Mouse (Mus musculus): Measurements from ENCODE around the gene Pask. TPM values are rescaled to one million over a fixed set of nuclear protein-coding genes. Genes with fewer than 3 reads are reported as not detected.

The Pask gene
- 12.0 TPM for polyA plus RNA-seq (2021)

DNA sequence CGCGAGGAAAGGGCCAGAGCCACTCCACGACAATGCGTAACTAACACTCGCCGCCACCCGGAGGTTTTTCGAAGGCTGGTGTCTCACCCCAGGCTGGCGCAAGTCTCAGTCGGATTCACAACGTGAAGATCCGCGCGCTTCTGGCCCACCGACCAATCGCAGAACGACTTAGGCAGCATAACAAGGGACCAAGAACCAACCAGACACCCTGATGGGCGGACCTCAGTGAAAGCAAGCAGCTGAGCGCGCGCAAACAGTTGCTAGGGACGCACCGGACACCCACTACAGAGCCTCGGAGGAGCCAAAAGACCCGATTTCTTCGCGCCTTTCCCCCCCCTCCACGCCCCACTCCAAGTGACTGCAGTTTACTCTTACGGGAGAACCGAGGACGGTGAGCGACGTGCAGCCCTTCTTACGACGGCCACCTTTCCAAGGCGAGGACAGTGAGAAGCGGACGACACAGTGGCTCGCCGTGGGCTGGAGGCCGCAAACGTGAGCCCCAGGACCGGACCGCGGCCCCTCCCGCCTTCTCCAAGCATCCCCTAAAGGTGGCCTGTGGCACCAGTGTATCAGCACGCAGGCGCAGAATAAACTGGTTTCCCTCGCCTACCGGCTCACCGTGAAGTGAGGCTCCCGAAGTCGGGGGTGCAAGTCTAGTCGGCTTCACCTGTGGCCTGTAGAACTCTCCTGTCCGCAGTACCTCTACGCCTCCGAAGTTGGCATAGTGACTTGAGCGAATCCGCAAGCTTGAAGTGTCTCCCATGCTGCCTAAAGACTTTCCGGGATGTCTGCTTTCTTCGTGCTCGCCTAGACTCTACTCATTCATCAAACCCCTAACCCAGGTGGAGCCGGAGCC lies at the start of gene Pask, which contains the start of gene Ppp1r7:
Gene Pask, minus strand, starts transcription at position 835 of the 856 bp plus-strand sequence.
Gene Ppp1r7, plus strand, starts transcription at position 207 of the 856 bp plus-strand sequence.
- DNase-seq (ENCODE audit: low read depth, low spot score) = peak; percentile 80
- ChIA-PET POLR2A (no interaction called here), CTCF (interaction anchor here (0.8 to 2.3 kb wide), 4 partner anchors 9 to 214 kb away, joined by 3 to 11 read pairs (median 4); no protein-coding TSS in a partner anchor)
- TF ChIP-seq CTCF (IDR thresholded peaks at IDR 0.05) = no peak
- peak; percentile 88 for ATAC-seq
- H3K27me3 ChIP-seq = no peaks in the 10 kb centered on the region
- in situ Hi-C loops (cut with MboI; ENCODE audit: low pct_unique_long_range_greater_than_20kb) = no loop called here

DNA sequence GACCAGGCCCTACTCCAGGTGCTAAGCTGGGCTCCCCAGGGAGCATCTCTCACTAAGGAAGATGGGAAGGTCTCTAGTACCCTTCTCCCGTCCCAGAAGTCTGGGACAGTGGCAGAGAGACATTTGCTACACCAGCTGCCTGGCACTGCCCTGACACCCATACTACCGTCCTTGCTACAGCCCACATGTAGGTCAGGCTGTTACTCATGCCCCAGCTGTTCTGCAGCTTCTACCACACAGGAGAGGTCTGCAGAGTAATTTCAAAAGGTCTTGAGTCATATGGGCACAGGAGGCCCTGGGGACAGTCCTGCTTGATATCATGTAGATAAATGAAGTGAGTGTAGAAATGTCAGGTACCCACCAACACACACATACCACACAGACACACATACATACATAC lies 45.6 kb upstream of the Pask start:
- no peak for TF ChIP-seq CTCF (IDR thresholded peaks at IDR 0.05)
- in situ Hi-C loops (cut with MboI; ENCODE audit: low pct_unique_long_range_greater_than_20kb) = no loop called here
- ChIA-PET POLR2A (interaction anchor here (0.7 kb wide), 1 partner anchor 26 kb away, joined by 3 read pairs; no protein-coding TSS in a partner anchor), CTCF (no interaction called here)
- DNase-seq (ENCODE audit: low read depth, low spot score) = no peak
- no peak for ATAC-seq
- H3K27me3 ChIP-seq = no peaks in the 10 kb centered on the region

DNA sequence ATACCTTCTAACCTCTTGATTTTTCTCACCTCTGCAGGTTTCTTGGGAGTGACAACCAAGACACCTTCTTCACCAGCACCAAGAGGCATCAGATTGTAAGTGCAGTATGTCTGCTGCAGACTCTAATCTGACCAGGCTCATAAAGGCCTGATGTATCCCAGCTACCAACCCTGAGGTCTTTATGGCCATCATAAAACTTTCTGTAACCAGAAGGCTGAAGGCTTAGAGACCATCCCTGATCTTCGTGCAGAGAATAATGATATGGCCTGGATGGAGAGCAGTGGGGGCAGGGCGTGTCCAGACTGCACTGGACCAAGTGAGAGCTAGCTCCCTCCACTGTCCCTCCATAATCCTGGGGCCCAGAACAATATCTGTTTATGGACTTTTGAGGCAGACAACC lies 43.9 kb upstream of the Pask start:
- no peaks in the 10 kb centered on the region for H3K27me3 ChIP-seq
- CTCF ChIA-PET = no interaction called here
- DNase-seq (ENCODE audit: low read depth, low spot score) = no peak
- no peak for ATAC-seq
- POLR2A ChIA-PET = no interaction called here
- TF ChIP-seq CTCF (IDR thresholded peaks at IDR 0.05) = no peak
- in situ Hi-C loops (cut with MboI; ENCODE audit: low pct_unique_long_range_greater_than_20kb) = no loop called here

DNA sequence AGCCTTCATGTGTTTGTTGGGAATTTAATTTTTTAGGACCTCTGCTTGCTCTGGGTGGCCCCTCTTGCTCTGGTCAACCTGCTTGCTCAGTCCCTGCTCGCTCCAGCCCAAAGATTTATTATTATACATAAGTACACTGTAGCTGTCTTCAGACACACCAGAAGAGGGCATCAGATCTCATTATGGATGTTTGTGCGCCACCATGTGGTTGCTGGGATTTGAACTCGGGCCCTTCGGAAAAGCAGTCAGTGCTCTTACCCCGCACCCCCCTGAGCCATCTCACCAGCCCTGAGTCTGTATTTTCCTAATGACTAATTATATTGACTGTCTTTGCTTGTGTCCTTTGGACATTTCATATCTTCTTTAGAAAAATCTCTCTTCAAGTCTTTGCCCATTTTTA lies 35.8 kb upstream of the Pask start:
- ChIA-PET CTCF (no interaction called here), POLR2A (no interaction called here)
- ATAC-seq (no peak), DNase-seq (ENCODE audit: low read depth, low spot score) (no peak)
- TF ChIP-seq CTCF (IDR thresholded peaks at IDR 0.05) = no peak
- in situ Hi-C loops (cut with MboI; ENCODE audit: low pct_unique_long_range_greater_than_20kb) = no loop called here
- H3K27me3 ChIP-seq = no peaks in the 10 kb centered on the region

DNA sequence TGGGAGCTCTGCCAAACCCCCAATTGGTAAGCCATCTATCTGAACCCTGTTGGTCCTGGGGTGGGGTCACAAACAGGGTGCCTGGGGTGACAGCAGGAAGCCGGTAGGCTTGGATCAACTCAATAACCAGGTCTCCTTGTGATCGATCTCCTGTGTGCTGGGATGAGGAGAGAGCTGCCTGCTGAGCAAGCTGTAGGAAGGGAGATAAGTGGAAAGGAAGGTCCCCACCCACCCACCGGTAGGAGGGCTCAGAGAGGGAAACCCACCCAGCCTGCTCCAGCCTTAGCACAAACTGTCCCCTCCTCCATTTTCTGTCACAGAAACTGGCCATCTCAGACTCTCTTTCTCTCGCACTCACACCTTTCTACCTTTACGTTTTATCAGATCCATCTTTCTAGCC lies 34.0 kb upstream of the Pask start:
- ATAC-seq = no peak
- no peaks in the 10 kb centered on the region for H3K27me3 ChIP-seq
- ChIA-PET CTCF (no interaction called here), POLR2A (no interaction called here)
- in situ Hi-C loops (cut with MboI; ENCODE audit: low pct_unique_long_range_greater_than_20kb) = no loop called here
- no peak for TF ChIP-seq CTCF (IDR thresholded peaks at IDR 0.05)
- no peak for DNase-seq (ENCODE audit: low read depth, low spot score)

DNA sequence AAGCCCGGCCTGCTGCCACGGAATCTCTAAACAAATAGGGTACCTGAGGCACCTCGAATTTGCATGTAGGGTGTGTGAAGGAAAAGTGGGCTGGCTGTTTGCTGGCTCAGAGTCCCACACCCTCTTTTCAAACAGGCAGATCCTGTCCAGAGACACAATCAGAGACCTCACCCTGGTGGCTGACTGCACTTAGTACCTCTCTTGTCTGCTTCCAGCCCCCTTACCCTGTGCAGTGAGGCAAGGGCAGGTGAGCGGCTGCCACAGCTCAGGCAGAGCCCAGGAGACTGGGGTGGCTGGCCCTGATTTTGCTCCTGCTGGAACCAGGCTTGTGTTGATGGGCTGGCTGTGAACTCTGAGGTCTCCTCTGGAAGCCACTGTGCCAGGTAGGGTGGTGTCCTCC lies 30.4 kb upstream of the Pask start, which contains the start of gene Ano7:
Gene Ano7, plus strand, starts transcription at position 266 of the 400 bp plus-strand sequence.
- ATAC-seq (no peak), DNase-seq (ENCODE audit: low read depth, low spot score) (no peak)
- POLR2A ChIA-PET = no interaction called here
- TF ChIP-seq CTCF (IDR thresholded peaks at IDR 0.05) = no peak
- CTCF ChIA-PET = no interaction called here
- in situ Hi-C loops (cut with MboI; ENCODE audit: low pct_unique_long_range_greater_than_20kb) = no loop called here
- no peaks in the 10 kb centered on the region for H3K27me3 ChIP-seq

DNA sequence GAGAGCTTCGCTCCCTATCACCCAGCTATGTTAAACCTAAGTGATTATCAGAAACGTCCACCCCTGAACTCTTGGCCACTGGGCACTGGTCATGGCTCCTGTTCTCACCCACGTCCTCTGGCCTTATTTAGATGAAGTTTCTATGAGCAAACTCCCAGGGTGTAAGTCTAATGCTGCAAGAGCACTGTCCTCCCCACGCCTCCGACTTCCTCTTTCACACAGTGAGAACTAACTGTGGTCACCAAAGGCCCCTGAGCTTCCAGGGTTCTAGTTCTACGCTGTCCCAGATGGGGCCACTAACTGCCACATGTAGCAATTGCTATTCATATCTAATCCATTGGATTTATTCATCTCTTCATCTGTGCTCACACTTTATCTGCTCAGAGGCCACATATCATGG lies 22.4 kb upstream of the Pask start:
- CTCF ChIA-PET = no interaction called here
- H3K27me3 ChIP-seq = no peaks in the 10 kb centered on the region
- no peak for ATAC-seq
- in situ Hi-C loops (cut with MboI; ENCODE audit: low pct_unique_long_range_greater_than_20kb) = no loop called here
- POLR2A ChIA-PET = no interaction called here
- DNase-seq (ENCODE audit: low read depth, low spot score) = no peak
- no peak for TF ChIP-seq CTCF (IDR thresholded peaks at IDR 0.05)

DNA sequence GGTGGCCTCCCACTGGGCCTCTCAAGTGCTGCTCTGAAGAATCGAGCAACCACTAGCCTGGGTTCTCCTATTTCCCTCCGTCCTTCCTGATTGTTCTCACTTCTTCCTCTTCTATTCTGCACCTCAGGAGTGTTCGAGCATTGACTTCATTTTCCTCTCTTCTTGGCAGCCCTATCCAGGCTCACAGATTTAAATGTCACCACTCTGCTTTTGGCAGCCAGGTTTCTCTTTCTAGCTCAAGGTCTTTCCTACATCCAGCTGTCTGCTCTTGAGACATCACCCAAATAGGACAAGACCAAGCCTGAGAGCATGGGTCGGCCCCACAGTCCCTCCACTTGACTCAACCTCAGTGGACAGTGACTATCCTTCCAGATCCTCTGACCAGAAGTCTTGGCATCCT lies 19.4 kb upstream of the Pask start:
- TF ChIP-seq CTCF (IDR thresholded peaks at IDR 0.05) = no peak
- ChIA-PET POLR2A (no interaction called here), CTCF (no interaction called here)
- in situ Hi-C loops (cut with MboI; ENCODE audit: low pct_unique_long_range_greater_than_20kb) = no loop called here
- H3K27me3 ChIP-seq = no peaks in the 10 kb centered on the region
- DNase-seq (ENCODE audit: low read depth, low spot score) = no peak
- no peak for ATAC-seq

DNA sequence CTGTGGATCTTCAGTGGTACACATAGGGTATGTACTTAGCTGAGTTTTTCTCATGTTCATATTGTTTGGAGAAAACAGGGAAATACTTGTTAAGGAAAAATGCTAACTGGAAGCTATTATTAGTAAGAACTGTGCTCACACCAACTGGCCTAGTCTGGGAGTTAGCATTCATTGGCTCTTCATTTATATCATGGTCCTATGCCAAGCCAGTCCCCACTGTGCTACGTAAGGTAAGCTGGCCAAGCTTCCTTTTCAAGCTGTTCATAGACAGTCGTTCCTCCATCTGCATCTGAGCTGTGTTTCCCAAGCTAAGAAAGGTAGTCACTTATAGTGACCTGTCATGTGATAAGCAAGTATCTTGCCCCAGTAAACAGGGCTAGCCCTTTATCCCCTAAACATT lies 9.4 kb upstream of the Pask start:
- no peak for TF ChIP-seq CTCF (IDR thresholded peaks at IDR 0.05)
- in situ Hi-C loops (cut with MboI; ENCODE audit: low pct_unique_long_range_greater_than_20kb) = no loop called here
- CTCF ChIA-PET = interaction anchor here (1.5 kb wide), 2 partner anchors 9 to 224 kb away, joined by 3 to 5 read pairs; partner anchors contain the start of gene Pask
- no peak for DNase-seq (ENCODE audit: low read depth, low spot score)
- POLR2A ChIA-PET = no interaction called here
- ATAC-seq = no peak
- H3K27me3 ChIP-seq = no peaks in the 10 kb centered on the region

DNA sequence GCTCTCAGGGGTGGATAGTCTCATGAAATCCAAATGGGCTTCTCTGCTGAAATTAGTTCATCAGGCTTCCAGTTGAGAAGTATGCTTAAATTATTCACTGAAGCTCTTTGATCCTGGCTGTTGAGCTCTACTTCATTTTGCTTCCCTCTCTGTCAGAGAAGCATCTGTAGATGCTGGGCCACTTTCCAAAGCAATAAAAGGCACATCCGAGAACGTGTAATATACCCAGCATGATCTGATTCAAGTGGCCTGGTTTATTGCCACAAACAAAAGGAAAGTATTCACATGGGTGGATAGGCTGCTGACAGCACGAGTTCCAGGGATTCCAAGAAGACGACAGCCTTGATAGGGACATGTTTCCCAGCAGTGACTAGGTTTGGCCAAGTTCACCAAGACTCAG lies 6.4 kb upstream of the Pask start:
- CTCF ChIA-PET = interaction anchor here (0.7 to 1.8 kb wide), 4 partner anchors 10 to 225 kb away, joined by 3 to 6 read pairs (median 4); no protein-coding TSS in a partner anchor
- in situ Hi-C loops (cut with MboI; ENCODE audit: low pct_unique_long_range_greater_than_20kb) = no loop called here
- TF ChIP-seq CTCF (IDR thresholded peaks at IDR 0.05) = no peak
- POLR2A ChIA-PET = no interaction called here
- ATAC-seq = no peak
- H3K27me3 ChIP-seq = no peaks in the 10 kb centered on the region
- DNase-seq (ENCODE audit: low read depth, low spot score) = no peak

DNA sequence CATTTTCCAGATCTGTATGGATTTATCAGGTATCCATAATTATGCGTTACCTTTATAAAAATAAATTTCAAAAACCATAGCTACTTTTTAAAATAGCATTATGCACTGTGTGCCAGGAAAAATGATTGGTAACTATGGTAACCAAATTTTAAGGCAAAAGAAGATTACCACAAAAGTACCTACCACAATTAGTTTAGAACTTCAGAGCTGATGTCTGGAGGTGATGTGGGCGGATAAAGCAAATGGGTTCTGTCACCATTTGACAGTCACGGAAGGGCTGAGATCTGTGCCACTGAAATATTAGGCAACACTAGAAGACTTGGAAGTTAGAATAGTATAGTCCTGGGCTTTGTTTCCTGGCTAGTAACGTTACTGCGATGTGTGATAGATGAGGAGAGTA lies 3.9 kb upstream of the Pask start:
- CTCF ChIA-PET = interaction anchor here (1.2 kb wide), 1 partner anchor 9 kb away, joined by 3 read pairs; no protein-coding TSS in a partner anchor
- no peak for TF ChIP-seq CTCF (IDR thresholded peaks at IDR 0.05)
- in situ Hi-C loops (cut with MboI; ENCODE audit: low pct_unique_long_range_greater_than_20kb) = no loop called here
- no peak for ATAC-seq
- POLR2A ChIA-PET = no interaction called here
- H3K27me3 ChIP-seq = no peaks in the 10 kb centered on the region
- no peak for DNase-seq (ENCODE audit: low read depth, low spot score)
